Mouse (Mus musculus) brain, embryonic 14.5 days (tissue): Measurements from ENCODE around the gene Zfp423.

ENCODE experiments used
- CTCF ChIP-seq: fragments of 200-500 bp; IDR thresholded peaks from 2 replicates; pipeline ENCODE4 v1.5.1; 2012; ENCODE audit warnings: inconsistent platforms, mild to moderate bottlenecking, moderate library complexity, borderline replicate concordance; ENCODE audit not compliant: insufficient read depth, insufficient read length; ENCODE audit errors: extremely low read depth
- POLR2A ChIP-seq: fragments of 200-500 bp; IDR thresholded peaks from 2 replicates; pipeline ENCODE4 v1.6.1; 2012; ENCODE audit warnings: mild to moderate bottlenecking, inconsistent platforms, borderline replicate concordance; ENCODE audit not compliant: poor library complexity, insufficient read depth, insufficient read length, severe bottlenecking; ENCODE audit errors: extremely low read depth

DNA sequence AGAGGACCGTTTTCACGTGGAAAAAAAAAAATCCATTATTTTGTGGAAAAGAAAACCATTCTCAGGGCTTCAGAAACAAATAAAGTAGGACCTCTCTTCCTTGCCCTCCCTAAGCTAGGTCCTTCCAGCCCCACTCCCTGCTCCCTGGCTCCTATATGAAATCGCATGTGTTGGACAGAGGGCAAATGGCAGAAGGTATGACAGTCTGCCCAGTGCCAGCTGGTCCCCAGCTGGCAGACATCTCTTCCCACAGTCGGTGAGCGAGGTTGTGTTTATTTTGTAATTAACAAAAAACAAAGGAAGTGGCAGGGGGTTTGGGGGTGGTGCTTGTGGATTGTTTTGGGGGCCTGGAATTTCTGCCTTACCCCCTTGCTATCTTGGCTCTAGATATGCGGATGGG lies 339.2 kb downstream of the Zfp423 start:
- TF ChIP-seq CTCF (no peak), POLR2A (no peak)
